Mouse (Mus musculus): ENCODE data around the gene Pcgf3. TPM values are rescaled to one million over a fixed set of nuclear protein-coding genes. Genes with fewer than 3 reads are reported as not detected.

The Pcgf3 gene
- polyA plus RNA-seq, 1 experiment: 11.1 TPM

GRCm38 (mm10) chr5:108515581-108516361 lies 54.7 kb downstream of the Pcgf3 start:
- no peak overlapping the region for H3K4me3 ChIP-seq (replicated peaks; ENCODE audit: extremely low read depth, low read depth, low read length)
- 69% methylated on average over 6 of the region's 6 CpGs for WGBS
- H3K4me1 ChIP-seq (ENCODE audit: control insufficient read depth, insufficient read depth, low read length): no peaks in the 10 kb centered on the region
- no peak for DNase-seq
- TF ChIP-seq POLR2A (IDR thresholded peaks at IDR 0.05; ENCODE audit: borderline replicate concordance, extremely low read depth, low read depth, low read length) (no peak), CTCF (IDR thresholded peaks at IDR 0.05; ENCODE audit: insufficient read depth, low read length) (no peak)

GRCm38 (mm10) chr5:108516655-108517054 lies 55.6 kb downstream of the Pcgf3 start:
- WGBS: 72% methylated on average over 3 of the region's 3 CpGs
- H3K4me3 ChIP-seq (replicated peaks; ENCODE audit: extremely low read depth, low read depth, low read length): no peak overlapping the region

DNA sequence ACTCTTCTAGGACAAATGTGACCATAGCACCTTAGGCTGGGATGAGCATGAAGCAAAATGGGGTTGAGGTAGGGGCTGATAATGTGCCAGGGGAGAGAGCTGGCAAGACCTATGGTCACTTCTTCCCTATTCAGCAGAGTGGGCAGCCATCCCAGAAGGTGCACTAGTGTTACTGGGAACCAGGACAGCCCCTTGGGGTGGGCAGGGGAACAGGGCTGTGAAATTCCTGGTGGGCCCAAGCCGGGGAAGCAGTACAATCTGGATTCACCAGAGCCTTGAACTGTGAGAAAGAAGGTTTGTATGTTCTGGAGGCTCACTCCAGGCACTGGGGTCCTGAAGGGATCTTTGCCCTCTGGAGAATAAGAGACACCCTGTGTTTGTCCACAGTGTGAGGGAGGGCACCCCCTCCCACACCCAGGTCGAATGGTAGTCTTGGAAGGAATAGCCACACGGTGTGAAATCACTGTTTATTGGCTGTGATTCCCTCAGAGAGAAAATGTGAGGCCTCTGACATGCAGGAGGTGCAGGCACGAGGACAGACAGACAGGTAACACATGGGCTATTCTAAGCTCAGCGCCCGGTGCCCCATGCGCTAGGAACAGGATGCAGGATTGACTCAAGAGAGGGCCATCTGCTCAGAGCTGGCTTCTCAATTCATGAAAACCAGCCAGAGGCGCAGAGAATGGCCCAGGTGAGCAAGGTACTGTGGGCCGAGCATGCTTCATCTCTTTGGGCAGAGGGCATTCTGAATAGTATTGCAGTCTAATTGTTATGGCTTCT lies 57.3 kb downstream of the Pcgf3 start:
- no peak for DNase-seq
- TF ChIP-seq POLR2A (IDR thresholded peaks at IDR 0.05; ENCODE audit: borderline replicate concordance, extremely low read depth, low read depth, low read length): no peak
- TF ChIP-seq CTCF (IDR thresholded peaks at IDR 0.05; ENCODE audit: insufficient read depth, low read length): no peak
- 72% methylated on average over 9 of the region's 9 CpGs for WGBS
- Histone ChIP-seq H3K4me3 (replicated peaks; ENCODE audit: extremely low read depth, low read depth, low read length) (no peak overlapping the region), H3K4me1 (ENCODE audit: control insufficient read depth, insufficient read depth, low read length) (no peaks in the 10 kb centered on the region)

More at GRCm38 (mm10) chr5:108516655-108517054, 55.6 kb downstream of the Pcgf3 start:
- no peak for DNase-seq
- TF ChIP-seq CTCF (IDR thresholded peaks at IDR 0.05; ENCODE audit: insufficient read depth, low read length) (no peak), POLR2A (IDR thresholded peaks at IDR 0.05; ENCODE audit: borderline replicate concordance, extremely low read depth, low read depth, low read length) (no peak)
- H3K4me1 ChIP-seq (ENCODE audit: control insufficient read depth, insufficient read depth, low read length): no peaks in the 10 kb centered on the region

DNA sequence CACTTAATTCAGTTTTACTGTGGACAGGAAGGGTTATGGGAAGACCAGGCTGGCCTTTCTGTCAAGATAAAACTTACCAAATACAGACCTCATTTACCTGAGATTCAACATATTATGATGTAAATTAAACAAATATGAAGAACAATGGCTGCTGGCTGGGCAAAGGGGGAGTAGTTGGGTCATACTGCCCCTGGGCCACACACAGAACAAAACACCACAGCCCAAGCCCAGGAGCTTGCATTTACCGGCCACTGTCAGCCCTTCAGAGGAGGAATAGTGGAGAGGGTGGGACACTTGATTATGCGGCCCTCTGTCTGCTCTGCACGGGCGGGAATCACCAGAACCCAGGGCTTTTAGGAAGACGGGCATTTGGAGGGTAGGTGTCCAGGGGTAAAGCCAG lies 57.9 kb downstream of the Pcgf3 start:
- TF ChIP-seq POLR2A (IDR thresholded peaks at IDR 0.05; ENCODE audit: borderline replicate concordance, extremely low read depth, low read depth, low read length): no peak
- TF ChIP-seq CTCF (IDR thresholded peaks at IDR 0.05; ENCODE audit: insufficient read depth, low read length): no peak
- no peak for DNase-seq
- 77% methylated on average over 5 of the region's 5 CpGs for WGBS

GRCm38 (mm10) chr5:108520153-108520552 lies 59.1 kb downstream of the Pcgf3 start:
- WGBS: 71% methylated on average over 7 of the region's 7 CpGs
- no peak for DNase-seq
- Histone ChIP-seq H3K4me1 (ENCODE audit: control insufficient read depth, insufficient read depth, low read length) (no peaks in the 10 kb centered on the region), H3K4me3 (replicated peaks; ENCODE audit: extremely low read depth, low read depth, low read length) (no peak overlapping the region)
- no peak for TF ChIP-seq POLR2A (IDR thresholded peaks at IDR 0.05; ENCODE audit: borderline replicate concordance, extremely low read depth, low read depth, low read length)
- TF ChIP-seq CTCF (IDR thresholded peaks at IDR 0.05; ENCODE audit: insufficient read depth, low read length): no peak

More for the DNA sequence above, 57.9 kb downstream of the Pcgf3 start:
- Histone ChIP-seq H3K4me1 (ENCODE audit: control insufficient read depth, insufficient read depth, low read length) (no peaks in the 10 kb centered on the region), H3K4me3 (replicated peaks; ENCODE audit: extremely low read depth, low read depth, low read length) (no peak overlapping the region)

DNA sequence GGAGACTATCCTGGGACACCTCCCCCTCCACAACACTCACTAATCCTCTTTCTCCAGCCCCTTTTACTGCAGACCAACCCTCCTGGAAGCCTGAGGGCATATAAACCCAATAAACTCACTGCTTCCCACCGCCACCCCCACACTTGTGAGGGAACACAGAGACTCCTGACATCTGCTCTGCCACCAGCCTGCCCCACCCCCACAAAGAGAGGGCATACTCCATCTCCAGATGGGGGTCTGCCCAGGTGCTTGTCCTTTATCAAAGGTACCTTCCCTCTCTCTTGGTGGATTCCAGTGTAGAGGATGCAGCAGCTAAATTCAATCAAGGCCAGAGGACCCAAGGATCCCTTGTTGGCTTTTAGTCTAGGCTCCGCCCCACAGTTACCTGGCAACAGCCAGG lies 60.0 kb downstream of the Pcgf3 start:
- no peak for DNase-seq
- no peaks in the 10 kb centered on the region for H3K4me1 ChIP-seq (ENCODE audit: control insufficient read depth, insufficient read depth, low read length)
- TF ChIP-seq POLR2A (IDR thresholded peaks at IDR 0.05; ENCODE audit: borderline replicate concordance, extremely low read depth, low read depth, low read length): no peak
- TF ChIP-seq CTCF (IDR thresholded peaks at IDR 0.05; ENCODE audit: insufficient read depth, low read length): no peak
- H3K4me3 ChIP-seq (replicated peaks; ENCODE audit: extremely low read depth, low read depth, low read length): no peak overlapping the region
- WGBS: 66% methylated on average over 2 of the region's 2 CpGs

DNA sequence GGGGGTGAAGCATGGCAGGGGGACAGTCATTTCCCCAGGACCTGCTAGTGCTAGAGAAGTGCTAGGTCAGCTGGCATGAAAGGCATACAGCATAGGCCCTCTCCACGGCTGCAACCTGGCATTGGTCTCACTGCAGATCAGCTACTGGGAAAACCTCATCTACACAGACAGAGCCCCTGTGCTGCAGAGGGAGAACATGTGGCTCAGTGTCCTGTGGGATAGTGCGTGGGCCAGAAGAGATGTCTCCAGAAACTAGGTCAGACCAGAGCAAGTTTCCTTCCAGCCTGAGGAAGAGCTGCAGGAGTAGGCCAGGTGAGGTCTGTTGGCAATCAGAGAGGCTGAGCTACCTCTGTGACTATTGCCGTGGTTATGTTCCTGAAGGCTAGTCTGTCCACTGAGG lies 60.9 kb downstream of the Pcgf3 start:
- Histone ChIP-seq H3K4me3 (replicated peaks; ENCODE audit: extremely low read depth, low read depth, low read length) (no peak overlapping the region), H3K4me1 (ENCODE audit: control insufficient read depth, insufficient read depth, low read length) (no peaks in the 10 kb centered on the region)
- no peak for TF ChIP-seq POLR2A (IDR thresholded peaks at IDR 0.05; ENCODE audit: borderline replicate concordance, extremely low read depth, low read depth, low read length)
- TF ChIP-seq CTCF (IDR thresholded peaks at IDR 0.05; ENCODE audit: insufficient read depth, low read length): no peak
- no peak for DNase-seq
- 75% methylated on average over 3 of the region's 3 CpGs for WGBS

GRCm38 (mm10) chr5:108522597-108522996 lies 61.6 kb downstream of the Pcgf3 start:
- Histone ChIP-seq H3K4me3 (replicated peaks; ENCODE audit: extremely low read depth, low read depth, low read length) (no peak overlapping the region), H3K4me1 (ENCODE audit: control insufficient read depth, insufficient read depth, low read length) (no peaks in the 10 kb centered on the region)
- WGBS: 76% methylated on average over 3 of the region's 3 CpGs
- no peak for TF ChIP-seq POLR2A (IDR thresholded peaks at IDR 0.05; ENCODE audit: borderline replicate concordance, extremely low read depth, low read depth, low read length)
- TF ChIP-seq CTCF (IDR thresholded peaks at IDR 0.05; ENCODE audit: insufficient read depth, low read length): no peak
- DNase-seq: no peak

DNA sequence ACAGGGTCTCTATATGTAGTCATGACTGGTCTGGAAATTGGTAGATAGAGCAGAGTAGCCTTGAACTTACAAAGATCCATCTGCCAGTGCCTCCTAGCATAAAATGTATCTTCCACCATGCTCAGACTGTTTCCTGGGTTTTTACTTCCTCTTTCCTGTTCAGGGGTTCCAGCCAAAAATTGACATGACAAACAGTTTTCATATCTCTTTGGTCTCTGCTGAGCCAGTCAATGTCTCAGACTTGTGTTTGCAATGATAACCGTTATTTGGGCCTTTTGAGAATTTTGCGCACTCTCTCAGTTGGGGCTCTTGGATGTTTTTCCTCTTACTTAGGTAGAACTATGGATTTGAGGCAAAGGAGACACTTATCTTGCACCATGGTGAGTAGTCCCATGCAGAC lies 73.2 kb downstream of the Pcgf3 start:
- Histone ChIP-seq H3K4me3 (replicated peaks; ENCODE audit: extremely low read depth, low read depth, low read length) (no peak overlapping the region), H3K4me1 (ENCODE audit: control insufficient read depth, insufficient read depth, low read length) (no peaks in the 10 kb centered on the region)
- DNase-seq: no peak
- WGBS: 88% methylated on average over 2 of the region's 2 CpGs
- TF ChIP-seq POLR2A (IDR thresholded peaks at IDR 0.05; ENCODE audit: borderline replicate concordance, extremely low read depth, low read depth, low read length) (no peak), CTCF (IDR thresholded peaks at IDR 0.05; ENCODE audit: insufficient read depth, low read length) (no peak)
